Mouse (Mus musculus) small intestine, adult 2 months (tissue): ENCODE data around the gene Rars2.

Source experiments
- CTCF ChIP-seq: fragments of 200-500 bp; IDR thresholded peaks from 2 replicates; pipeline ENCODE4 v1.5.1; 2012; ENCODE audit warnings: low read depth, mild to moderate bottlenecking, control low read depth, inconsistent platforms, low read length, moderate library complexity, mixed read lengths; ENCODE audit not compliant: insufficient replicate concordance, insufficient read length; ENCODE audit errors: extremely low read depth
- POLR2A ChIP-seq: fragments of 200-500 bp; IDR thresholded peaks from 2 replicates; pipeline ENCODE4 v1.6.1; 2012; ENCODE audit warnings: low read depth, mild to moderate bottlenecking, control low read depth, inconsistent platforms, low read length, moderate library complexity

DNA sequence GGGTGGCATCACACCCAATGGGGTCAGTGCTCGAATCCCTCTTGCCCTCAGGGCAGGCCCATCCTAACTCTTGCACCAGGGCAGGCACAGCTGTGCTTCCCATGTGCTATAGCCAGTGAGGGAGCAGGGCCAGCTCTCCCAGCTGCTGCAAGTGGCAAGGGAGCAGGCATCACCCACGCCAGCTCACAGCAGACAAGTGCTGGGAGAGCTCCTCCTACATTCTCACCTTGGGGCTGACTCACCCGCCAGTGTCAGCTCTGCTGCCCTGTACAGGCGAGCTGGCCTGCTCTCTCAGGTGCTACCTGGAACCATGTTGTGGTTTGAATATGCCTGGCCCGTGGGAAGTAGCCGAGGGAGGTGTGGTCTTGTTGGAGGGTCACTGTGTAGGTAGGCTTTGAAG lies 47.2 kb downstream of the Rars2 start:
- TF ChIP-seq CTCF, result no peak
- no peak for TF ChIP-seq POLR2A
